Mouse (Mus musculus) G1E-ER4 (cell line): ENCODE data around the gene Cox8a. TPM values are rescaled to one million over a fixed set of nuclear protein-coding genes. Genes with fewer than 3 reads are reported as not detected.

Source experiments
- GATA1 ChIP-seq: IDR thresholded peaks from one replicate; pipeline ENCODE4 v1.8.0; 2012; ENCODE audit warnings: low read length, inconsistent platforms
- polyA plus RNA-seq: library from polyadenylated mRNA; stranded (reverse); fragments of >175 nt; gene quantifications from 2 replicates; pipeline ENCODE4 v1.2.3, GENCODE M21; 2012

Cox8a gene
- polyA plus RNA-seq, 1 experiment = 546 TPM

GRCm38 (mm10) chr19:7178841-7179452 is 38.5 kb downstream of the Cox8a start:
- no peak for TF ChIP-seq GATA1

GRCm38 (mm10) chr19:7177804-7178511 is 39.5 kb downstream of the Cox8a start:
- TF ChIP-seq GATA1 = no peak

GRCm38 (mm10) chr19:7176041-7176696 is 41.2 kb downstream of the Cox8a start:
- no peak for TF ChIP-seq GATA1

- no peak for TF ChIP-seq GATA1
These were observed 45.2 kb downstream of the Cox8a start for GRCm38 (mm10) chr19:7172051-7172866.

- TF ChIP-seq GATA1 = no peak
These were observed 46.0 kb downstream of the Cox8a start for GRCm38 (mm10) chr19:7171447-7171846.

- no peak for TF ChIP-seq GATA1
These were observed 46.5 kb downstream of the Cox8a start for GRCm38 (mm10) chr19:7170916-7171315.

- no peak for TF ChIP-seq GATA1
These were observed 49.0 kb downstream of the Cox8a start for GRCm38 (mm10) chr19:7168423-7168822.

GRCm38 (mm10) chr19:7166767-7167166 is 50.6 kb downstream of the Cox8a start:
- no peak for TF ChIP-seq GATA1

- TF ChIP-seq GATA1 = no peak
These were observed 51.2 kb downstream of the Cox8a start for GRCm38 (mm10) chr19:7166200-7166711.

GRCm38 (mm10) chr19:7165509-7166199 is 51.8 kb downstream of the Cox8a start:
- TF ChIP-seq GATA1 = no peak

Other genes with a start within 250 kb of the Cox8a start
- 628 and 766 TPM in 2 replicates for gene Ppp1r14b, start 242.6 kb downstream of the Cox8a start, polyA plus RNA-seq
- gene Plcb3, start 241.1 kb downstream of the Cox8a start, polyA plus RNA-seq = 23.1 and 24.7 TPM in 2 replicates
- 182 and 256 TPM in 2 replicates for gene Fkbp2, start 237.1 kb downstream of the Cox8a start, polyA plus RNA-seq
- gene Vegfb, start 230.0 kb downstream of the Cox8a start, polyA plus RNA-seq = 158 and 169 TPM in 2 replicates
- 20.6 and 23.1 TPM in 2 replicates for gene Dnajc4, start 225.0 kb downstream of the Cox8a start, polyA plus RNA-seq
- 30.5 and 39.5 TPM in 2 replicates for gene Nudt22, start 221.5 kb downstream of the Cox8a start, polyA plus RNA-seq
- 1.0 and 1.7 TPM in 2 replicates for gene Trpt1, start 221.5 kb downstream of the Cox8a start, polyA plus RNA-seq
- gene Fermt3, start 198.1 kb downstream of the Cox8a start, polyA plus RNA-seq = 903 and 1,003 TPM in 2 replicates
- 144 and 252 TPM in 2 replicates for gene Stip1, start 177.6 kb downstream of the Cox8a start, polyA plus RNA-seq
- gene Macrod1, start 160.8 kb downstream of the Cox8a start, polyA plus RNA-seq = 13.8 and 18.3 TPM in 2 replicates
- gene Flrt1, start 111.9 kb downstream of the Cox8a start, polyA plus RNA-seq = not detected in 2 replicates
- 149 and 162 TPM in 2 replicates for gene Otub1, start 11.3 kb downstream of the Cox8a start, polyA plus RNA-seq
- 54.3 and 70.9 TPM in 2 replicates for gene Naa40, start 23.6 kb upstream of the Cox8a start, polyA plus RNA-seq
- 39.8 and 53.6 TPM in 2 replicates for gene Rcor2, start 49.7 kb upstream of the Cox8a start, polyA plus RNA-seq
- gene Mark2, start 124.2 kb upstream of the Cox8a start, polyA plus RNA-seq = 215 and 239 TPM in 2 replicates
- 38.6 and 39.9 TPM in 2 replicates for gene Spindoc, start 165.4 kb upstream of the Cox8a start, polyA plus RNA-seq
- gene 2700081O15Rik, start 200.0 kb upstream of the Cox8a start, polyA plus RNA-seq = 28.4 and 40.7 TPM in 2 replicates